Mouse (Mus musculus) embryonic facial prominence, embryonic 10.5 days (tissue): Measurements from ENCODE around the gene Nolc1. TPM values are rescaled to one million over a fixed set of nuclear protein-coding genes. Genes with fewer than 3 reads are reported as not detected.
"Not testable (repeated sequence)": the region's sequence is repeated elsewhere in the genome, so short reads cannot be mapped to it uniquely, and the experiment has no call there.

Source experiments
- DNase-seq: peaks from one replicate; pipeline ENCODE4 v3.0.0-alpha.2; 2017; ENCODE audit warnings: low spot score
- H3K27ac ChIP-seq: fragments of 300-500 bp; sonication (generic); replicated peaks from 2 replicates; pipeline ENCODE4 v1.5.1; 2016; ENCODE audit warnings: mild to moderate bottlenecking
- H3K27me3 ChIP-seq: fragments of 300-500 bp; sonication (generic); replicated peaks from 2 replicates; pipeline ENCODE4 v1.6.1; 2016; ENCODE audit warnings: low read depth, mild to moderate bottlenecking; ENCODE audit not compliant: poor library complexity, severe bottlenecking
- H3K36me3 ChIP-seq: fragments of 300-500 bp; sonication (generic); replicated peaks from 2 replicates; pipeline ENCODE4 v1.6.1; 2016; ENCODE audit warnings: mild to moderate bottlenecking, moderate library complexity
- H3K4me1 ChIP-seq: fragments of 300-500 bp; sonication (generic); 2 replicates; pipeline ENCODE4 v1.6.1; 2016
- H3K4me3 ChIP-seq: fragments of 300-500 bp; sonication (generic); 2 replicates; pipeline ENCODE4 v1.5.1; 2016; ENCODE audit warnings: mild to moderate bottlenecking, moderate library complexity
- H3K9me3 ChIP-seq: fragments of 300-500 bp; sonication (generic); 2 replicates; pipeline ENCODE4 v1.6.1; 2016; ENCODE audit warnings: mild to moderate bottlenecking
- WGBS: fragments of 180-500 bp; shearing (Covaris S2); methylation state at CpG from one replicate; pipeline ENCODE4 v1.1.7; 2016; 5-methylcytosine and 5-hydroxymethylcytosine counted together
- polyA plus RNA-seq: library from polyadenylated mRNA; unstranded; fragments of >200 nt; fragmentation: Nextera tagmentation; extraction: Ambion mirVana; gene quantifications from 2 replicates; pipeline ENCODE4 v1.2.1, GENCODE M21; 2016

Nolc1 gene
- polyA plus RNA-seq, 1 experiment from 2014 or later = 161 TPM

GRCm38 (mm10) chr19:46110214-46110613 is 34.6 kb downstream of the Nolc1 start:
- H3K4me1 ChIP-seq = no peaks in the 10 kb centered on the region
- H3K27me3 ChIP-seq = no peaks in the 10 kb centered on the region
- no peaks in the 10 kb centered on the region for H3K36me3 ChIP-seq
- no peaks in the 10 kb centered on the region for H3K9me3 ChIP-seq
- H3K4me3 ChIP-seq = no peak overlapping the region
- H3K27ac ChIP-seq = no peak overlapping the region
- WGBS = 75% methylated on average over 2 of the region's 2 CpGs
- DNase-seq = no peak

GRCm38 (mm10) chr19:46110781-46111180 is 35.1 kb downstream of the Nolc1 start:
- 89% methylated on average over 5 of the region's 5 CpGs for WGBS
- H3K36me3 ChIP-seq = no peaks in the 10 kb centered on the region
- DNase-seq = no peak
- no peak overlapping the region for H3K4me3 ChIP-seq
- H3K4me1 ChIP-seq = no peaks in the 10 kb centered on the region
- H3K27me3 ChIP-seq = no peaks in the 10 kb centered on the region
- H3K9me3 ChIP-seq = no peaks in the 10 kb centered on the region
- H3K27ac ChIP-seq = no peak overlapping the region

DNA sequence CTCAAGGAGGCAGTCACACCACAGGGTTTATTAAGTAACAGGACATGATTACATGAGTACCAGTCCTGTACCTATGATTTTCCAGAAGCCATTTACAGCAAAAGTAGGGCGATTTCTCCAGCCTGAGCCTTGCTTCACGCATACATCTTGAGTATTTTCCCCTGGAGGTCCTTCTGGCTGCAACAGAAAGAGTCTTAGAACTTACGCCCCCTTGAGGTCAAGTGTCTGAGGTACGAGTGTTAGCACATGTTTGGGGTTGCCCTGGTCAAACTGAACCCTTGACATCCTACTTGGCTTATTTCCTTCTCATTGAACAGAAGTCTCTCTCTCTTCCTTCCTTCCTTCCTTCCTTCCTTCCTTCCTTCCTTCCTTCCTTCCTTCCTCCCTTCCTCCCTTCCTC is 39.0 kb downstream of the Nolc1 start:
- H3K4me1 ChIP-seq = no peaks in the 10 kb centered on the region
- H3K27me3 ChIP-seq = no peaks in the 10 kb centered on the region
- no peak overlapping the region for H3K27ac ChIP-seq
- DNase-seq = no peak
- WGBS = 57% methylated on average over 4 of the region's 4 CpGs
- no peaks in the 10 kb centered on the region for H3K36me3 ChIP-seq
- H3K4me3 ChIP-seq = no peak overlapping the region
- no peaks in the 10 kb centered on the region for H3K9me3 ChIP-seq

DNA sequence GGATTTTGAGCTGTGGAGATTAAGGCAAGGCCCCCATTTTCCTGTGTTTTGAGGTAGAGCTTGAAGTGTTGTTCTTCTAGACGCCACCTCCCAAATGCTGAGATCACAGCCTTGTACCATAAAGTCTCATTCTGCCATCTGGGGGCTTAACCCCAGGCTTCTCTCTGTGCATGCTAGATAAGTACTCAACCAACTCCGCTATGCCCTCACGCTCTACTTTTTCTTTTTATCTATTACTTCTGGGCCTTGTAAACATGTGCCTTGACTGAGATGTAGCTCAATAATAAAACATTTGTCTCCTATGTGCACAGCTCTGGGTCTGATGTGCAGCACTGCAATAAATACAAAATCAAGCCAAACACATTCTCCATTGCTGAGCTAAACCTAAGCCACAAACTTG is 43.8 kb downstream of the Nolc1 start:
- Histone ChIP-seq H3K27ac (no peak overlapping the region), H3K27me3 (no peaks in the 10 kb centered on the region), H3K9me3 (no peaks in the 10 kb centered on the region), H3K4me3 (no peak overlapping the region), H3K4me1 (no peaks in the 10 kb centered on the region), H3K36me3 (no peaks in the 10 kb centered on the region)
- 91% methylated on average over 3 of the region's 3 CpGs for WGBS
- no peak for DNase-seq

DNA sequence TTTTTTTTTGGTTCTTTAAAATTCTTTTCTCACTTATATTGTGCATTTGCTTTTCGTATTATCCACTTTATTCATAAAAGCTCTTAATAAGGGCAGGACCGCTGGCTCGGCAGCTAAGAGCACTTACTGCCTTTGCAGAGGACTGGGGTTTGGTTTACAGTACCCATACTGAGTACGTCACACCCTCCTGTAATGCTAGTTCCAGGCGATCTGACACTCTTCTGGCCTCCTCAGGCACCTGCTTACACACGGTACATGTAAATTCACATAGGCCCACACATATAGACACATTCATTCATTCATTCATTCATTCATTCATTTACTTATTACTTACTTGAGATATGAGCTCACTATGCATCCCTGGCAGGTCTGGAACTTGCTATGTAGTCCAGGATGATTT is 45.2 kb downstream of the Nolc1 start:
- Histone ChIP-seq H3K4me1 (no peaks in the 10 kb centered on the region), H3K9me3 (no peaks in the 10 kb centered on the region), H3K27me3 (0 out of 2 replicates have a peak, but pooled peaks cover 3% of the 10 kb centered on the region), H3K27ac (no peak overlapping the region), H3K4me3 (no peak overlapping the region), H3K36me3 (no peaks in the 10 kb centered on the region)
- no peak for DNase-seq
- 75% methylated on average over 6 of the region's 6 CpGs for WGBS

GRCm38 (mm10) chr19:46123876-46124275 is 48.2 kb downstream of the Nolc1 start:
- DNase-seq = no peak
- no peak overlapping the region for H3K27ac ChIP-seq
- no peaks in the 10 kb centered on the region for H3K36me3 ChIP-seq
- H3K9me3 ChIP-seq = no peaks in the 10 kb centered on the region
- no peaks in the 10 kb centered on the region for H3K4me1 ChIP-seq
- no peak overlapping the region for H3K4me3 ChIP-seq
- peaks cover 6% of the 10 kb centered on the region; the same call in 1 of the 2 replicates for H3K27me3 ChIP-seq
- 83% methylated on average over 3 of the region's 3 CpGs for WGBS

GRCm38 (mm10) chr19:46124651-46125050 is 49.0 kb downstream of the Nolc1 start:
- DNase-seq = no peak
- Histone ChIP-seq H3K4me3 (no peak overlapping the region), H3K27ac (no peak overlapping the region), H3K4me1 (no peaks in the 10 kb centered on the region), H3K36me3 (no peaks in the 10 kb centered on the region), H3K9me3 (no peaks in the 10 kb centered on the region), H3K27me3 (peaks cover 6% of the 10 kb centered on the region; the same call in 1 of the 2 replicates)

DNA sequence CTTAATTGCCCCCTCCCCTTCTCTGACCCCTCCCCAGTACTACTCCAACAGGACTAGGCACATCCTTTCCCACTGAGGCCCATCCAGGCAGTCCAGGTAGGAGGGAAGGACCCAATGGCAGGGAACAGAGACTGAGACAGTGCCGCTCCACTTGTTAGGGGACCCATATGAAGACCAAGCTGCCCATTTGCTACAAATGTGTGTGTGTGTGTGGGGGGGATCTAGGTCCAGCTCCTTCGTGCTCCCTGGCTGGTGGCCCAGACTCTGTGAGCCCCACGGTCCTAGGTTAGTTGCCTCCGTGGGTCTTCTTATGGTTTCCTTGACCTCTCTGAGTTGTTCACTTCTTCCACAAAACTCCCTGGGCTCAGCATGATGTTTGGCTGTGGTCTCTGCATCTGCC is 50.6 kb downstream of the Nolc1 start:
- no peaks in the 10 kb centered on the region; the same call in 1 of the 2 replicates for H3K4me1 ChIP-seq
- H3K4me3 ChIP-seq = no peak overlapping the region
- H3K27me3 ChIP-seq = peaks cover 20% of the 10 kb centered on the region
- H3K36me3 ChIP-seq = no peaks in the 10 kb centered on the region
- 93% methylated on average over 4 of the region's 4 CpGs for WGBS
- H3K27ac ChIP-seq = no peak overlapping the region
- DNase-seq = no peak
- no peaks in the 10 kb centered on the region for H3K9me3 ChIP-seq

GRCm38 (mm10) chr19:46129737-46130136 is 54.1 kb downstream of the Nolc1 start:
- not testable (repeated sequence) for DNase-seq, H3K9me3 ChIP-seq, H3K4me1 ChIP-seq, H3K27ac ChIP-seq, H3K36me3 ChIP-seq, H3K4me3 ChIP-seq
- H3K27me3 ChIP-seq = peaks cover 54% of the 10 kb centered on the region
- 74% methylated on average over 6 of the region's 6 CpGs for WGBS

DNA sequence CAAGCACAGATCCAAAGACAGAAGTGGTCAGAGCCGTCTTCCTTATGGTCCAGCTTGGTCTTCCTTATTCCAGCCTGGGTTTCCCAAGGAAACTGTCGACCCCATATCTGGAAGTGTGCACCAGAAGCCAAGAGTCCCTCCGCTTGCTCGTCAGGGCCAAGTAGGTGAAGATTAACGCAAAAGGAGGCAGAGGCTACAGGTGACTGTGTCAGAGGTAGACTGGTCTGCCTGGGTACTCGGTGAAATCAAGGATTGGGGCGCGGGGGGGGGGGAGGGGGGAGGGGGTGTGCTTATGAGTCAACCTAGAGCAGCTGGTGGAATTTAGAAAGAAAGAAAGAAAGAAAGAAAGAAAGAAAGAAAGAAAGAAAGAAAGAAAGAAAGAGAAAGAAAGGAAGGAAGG is 55.6 kb downstream of the Nolc1 start:
- no peak for DNase-seq
- Histone ChIP-seq H3K9me3 (no peaks in the 10 kb centered on the region), H3K4me1 (peaks cover 20% of the 10 kb centered on the region), H3K27me3 (peaks cover 67% of the 10 kb centered on the region), H3K4me3 (peak overlapping the region; percentile 28; the same call in 1 of the 2 replicates), H3K36me3 (no peaks in the 10 kb centered on the region), H3K27ac (no peak overlapping the region)
- WGBS = 8% methylated on average over 7 of the region's 8 CpGs

GRCm38 (mm10) chr19:46131694-46132525 is 56.2 kb downstream of the Nolc1 start, which contains the start of gene Elovl3:
Gene Elovl3, plus strand, starts transcription at chr19:46131897.
- Histone ChIP-seq H3K36me3 (no peaks in the 10 kb centered on the region), H3K27me3 (peaks cover 73% of the 10 kb centered on the region), H3K9me3 (no peaks in the 10 kb centered on the region), H3K4me3 (peak within 1 kb of the TSS; percentile 28), H3K4me1 (peaks cover 26% of the 10 kb centered on the region), H3K27ac (no peak within 1 kb of the TSS)
- peak; percentile 44 for DNase-seq
- 3% methylated on average over 31 of the region's 31 CpGs for WGBS

DNA sequence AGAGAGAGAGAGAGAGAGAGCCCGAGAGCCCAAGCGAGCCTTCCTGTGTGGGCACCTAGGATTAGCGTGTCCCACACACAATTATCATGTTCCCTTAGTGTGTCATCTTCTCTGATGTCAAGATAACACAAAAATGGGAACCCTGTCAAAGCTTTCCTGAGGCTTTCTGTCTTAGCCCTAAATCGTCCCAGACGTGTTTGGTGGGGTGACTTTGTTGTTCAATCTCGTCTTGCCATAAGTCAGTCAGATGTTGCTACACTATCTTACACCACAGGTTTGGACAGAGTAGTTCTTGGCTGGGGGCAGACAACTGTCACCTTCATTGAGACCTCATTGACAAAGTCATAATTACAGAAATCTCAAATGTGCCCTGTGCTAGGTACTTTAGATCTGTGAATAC is 56.9 kb downstream of the Nolc1 start:
- DNase-seq = no peak
- no peaks in the 10 kb centered on the region for H3K9me3 ChIP-seq
- H3K4me3 ChIP-seq = no peak overlapping the region
- 48% methylated on average over 6 of the region's 6 CpGs for WGBS
- H3K4me1 ChIP-seq = peaks cover 31% of the 10 kb centered on the region
- H3K27me3 ChIP-seq = peaks cover 79% of the 10 kb centered on the region
- H3K36me3 ChIP-seq = no peaks in the 10 kb centered on the region
- H3K27ac ChIP-seq = no peak overlapping the region
